Mouse (Mus musculus) kidney, adult 2 months (tissue): ENCODE data around the gene Cldn11.

Source experiments
- CTCF ChIP-seq: fragments of 200-500 bp; conservative IDR thresholded peaks from 2 replicates; pipeline ENCODE4 v1.5.1; 2011; ENCODE audit warnings: low read depth, mild to moderate bottlenecking, control low read depth, low read length, moderate library complexity, mixed read lengths; ENCODE audit not compliant: insufficient read depth, insufficient read length
- POLR2A ChIP-seq: fragments of 200-500 bp; IDR thresholded peaks from one replicate; pipeline ENCODE4 v1.6.1; 2011; ENCODE audit warnings: low read depth, low read length, control low read depth

- TF ChIP-seq CTCF (no peak), POLR2A (no peak)
Observed at GRCm38 (mm10) chr3:31205167-31205566, 55.4 kb downstream of the Cldn11 start.
